Mouse (Mus musculus) heart, adult 18-20 months (tissue): ENCODE results near the gene Sp140. TPM values are rescaled to one million over a fixed set of nuclear protein-coding genes. Genes with fewer than 3 reads are reported as not detected.
"Not testable (repeated sequence)": the region's sequence is repeated elsewhere in the genome, so short reads cannot be mapped to it uniquely, and the experiment has no call there.

Experiments
- DNase-seq, 2 experiments: peaks; one replicate each; pipeline ENCODE4 v3.0.0; 2021 to 2022; ENCODE audit warnings: mixed read lengths in 1 of 2
- total RNA-seq, 2 experiments: library from RNA; stranded (reverse); gene quantifications; 2 replicates each; pipeline ENCODE4 v1.2.3; 2021

Gene Sp140
- total RNA-seq, 2 experiments from 2014 or later = 3.3 to 4.0 TPM

DNA sequence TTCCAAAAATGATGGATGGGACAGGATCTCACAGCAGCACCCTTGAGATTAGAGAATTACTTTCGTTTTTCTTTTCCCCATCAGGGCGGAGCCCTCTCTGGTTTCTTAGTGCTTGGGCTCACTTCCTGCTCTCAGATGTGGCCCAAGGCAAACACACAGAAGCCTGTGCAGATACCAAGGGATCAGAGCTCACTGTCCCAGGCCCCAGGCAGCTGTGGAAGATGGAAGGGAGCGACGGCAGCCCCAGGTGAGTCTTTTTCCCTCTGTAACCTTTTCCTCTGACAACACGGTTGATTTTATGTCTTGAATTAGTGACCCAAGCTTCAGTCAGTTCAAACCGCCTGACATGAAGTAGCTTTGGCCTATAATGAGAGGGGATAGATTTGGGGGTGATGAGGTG lies 49.7 kb downstream of the Sp140 start, which contains the start of gene Sp100:
TSS of gene Sp100 (plus strand) at position 108 of the 400 bp plus-strand sequence.
- DNase-seq = peak; percentile 66 to 71

- peak in 1 of 2 experiments; percentile 18 for DNase-seq
Observed at GRCm38 (mm10) chr1:85650524-85650923, 50.3 kb downstream of the Sp140 start.

DNA sequence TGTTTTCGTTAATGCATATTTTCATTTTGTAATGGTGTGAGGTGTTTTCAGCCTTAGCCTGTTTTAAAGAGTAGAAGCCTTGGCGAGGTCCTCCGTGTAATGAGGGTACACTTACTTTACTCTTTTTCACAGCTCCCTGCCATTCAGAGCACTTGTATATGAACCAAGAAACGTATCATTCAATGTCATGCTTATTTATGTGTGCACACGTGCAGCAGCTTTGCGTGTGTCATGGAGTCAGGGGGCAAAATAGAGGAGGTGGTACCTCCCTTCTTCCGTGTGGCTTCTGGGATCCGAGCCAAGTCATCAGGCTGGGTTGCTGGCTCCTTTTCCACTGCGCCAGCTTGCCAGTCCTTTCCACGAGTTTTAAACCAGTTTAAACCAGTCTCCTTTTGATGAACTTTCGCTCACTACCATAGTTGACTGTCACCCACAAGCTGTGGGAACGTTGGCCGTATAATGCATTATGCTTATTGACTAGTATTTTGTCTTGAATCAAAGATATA lies 51.6 kb downstream of the Sp140 start:
- DNase-seq = peak in 1 of 2 experiments; percentile 30

DNA sequence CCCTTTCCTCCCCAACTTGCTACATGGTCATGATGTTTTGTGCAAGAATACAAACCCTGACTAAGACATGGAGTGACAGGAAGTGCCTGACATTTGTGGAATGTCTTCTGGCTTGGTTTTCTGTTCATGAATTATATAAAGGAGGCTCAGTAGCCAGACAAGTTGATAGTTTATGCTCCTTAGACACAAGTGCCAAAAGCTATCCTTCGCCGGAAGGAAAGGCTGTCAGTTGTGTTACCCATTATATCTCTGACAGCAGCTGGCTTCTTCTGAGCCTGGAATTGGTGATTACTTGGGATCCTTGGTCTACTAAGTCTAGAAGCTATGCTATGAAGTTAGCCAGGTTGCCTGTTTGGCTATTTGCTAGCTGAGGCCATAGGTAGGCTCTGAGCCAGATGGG lies 57.0 kb downstream of the Sp140 start:
- DNase-seq = not testable (repeated sequence)

DNA sequence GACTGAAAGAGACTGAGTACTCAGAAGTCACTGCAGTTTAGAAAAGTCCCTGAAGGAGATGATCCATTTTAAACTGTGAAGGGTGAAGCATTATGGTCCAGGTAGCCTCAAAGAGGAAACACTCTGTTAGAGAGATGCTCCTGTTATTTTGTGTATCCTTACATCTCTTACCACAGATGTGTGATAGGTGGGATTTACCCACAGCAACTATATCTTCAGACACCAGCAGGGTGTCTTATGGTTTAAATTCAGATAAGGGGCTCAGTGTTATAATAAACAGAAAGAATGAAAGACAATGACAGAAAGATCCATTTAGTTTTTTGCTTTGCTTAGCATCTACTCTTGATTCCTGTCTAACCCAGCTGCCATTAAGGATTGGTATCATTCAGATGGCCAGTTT lies 64.1 kb downstream of the Sp140 start:
- DNase-seq = no peak

- peak in 1 of 2 experiments; percentile 11 for DNase-seq
Observed at GRCm38 (mm10) chr1:85680226-85680625, 80.0 kb downstream of the Sp140 start.

DNA sequence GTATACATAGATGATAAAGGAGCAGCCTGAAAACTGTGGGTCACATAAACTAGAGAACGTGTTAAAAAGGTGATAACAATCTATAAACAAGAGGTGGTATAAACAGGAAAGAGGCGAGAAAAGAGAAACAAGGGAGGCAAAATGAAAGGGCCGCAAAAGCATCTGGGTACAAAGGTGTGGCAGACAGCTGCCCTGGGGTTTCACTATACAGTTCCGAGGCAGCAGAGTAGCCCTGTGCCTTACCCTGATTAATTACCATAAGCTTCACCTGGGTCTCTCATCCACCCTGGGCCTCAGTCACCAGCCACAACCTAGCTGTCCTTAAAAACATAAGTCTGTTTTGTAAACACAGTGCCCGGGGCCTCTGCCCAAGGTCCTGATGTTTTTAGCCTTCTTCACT lies 86.5 kb downstream of the Sp140 start:
- DNase-seq = no peak

DNA sequence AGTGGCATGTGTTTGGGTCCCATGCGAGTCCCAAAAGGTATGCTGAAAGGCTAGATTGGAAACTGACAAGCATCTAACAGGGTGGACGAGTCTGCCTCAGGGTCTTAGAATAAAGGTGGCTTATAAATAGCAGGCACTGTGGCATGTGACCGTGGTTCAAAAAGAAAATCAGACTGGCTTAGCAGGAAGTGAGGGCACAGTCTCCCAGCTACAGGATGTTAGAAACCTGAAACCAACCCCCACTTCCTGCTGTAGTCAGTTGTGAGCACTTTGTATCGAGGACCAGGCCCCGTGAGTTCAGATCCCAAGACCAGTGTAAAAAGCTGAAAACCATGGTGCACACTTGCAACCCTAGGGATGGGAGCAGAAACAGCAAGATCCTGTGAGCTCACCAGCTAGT lies 87.2 kb downstream of the Sp140 start:
- DNase-seq = no peak

GRCm38 (mm10) chr1:85690544-85690943 lies 90.4 kb downstream of the Sp140 start:
- no peak for DNase-seq

GRCm38 (mm10) chr1:85692281-85692680 lies 92.1 kb downstream of the Sp140 start:
- DNase-seq = no peak

- DNase-seq = no peak
Observed at GRCm38 (mm10) chr1:85693280-85693679, 93.1 kb downstream of the Sp140 start.

Other genes starting within 250 kb of the Sp140 start
- gene G530012D18Rik, start 24.7 kb upstream of the Sp140 start, total RNA-seq = not detected
- gene Sp110, start 1.6 kb upstream of the Sp140 start, total RNA-seq = 1 to 10 TPM; 2.8 to 4.3 TPM
- 10 to 100 TPM; 19.6 to 20.4 TPM for gene Sp100, start 49.6 kb downstream of the Sp140 start, total RNA-seq
- under 1 TPM; 0.65 to 0.82 TPM for gene A630001G21Rik, start 178.3 kb downstream of the Sp140 start, total RNA-seq
- 100 to 1,000 TPM; 118 to 119 TPM for gene Cab39, start 193.1 kb downstream of the Sp140 start, total RNA-seq